Mouse (Mus musculus) limb, embryonic 14.5 days (tissue): ENCODE results near the gene Izumo1r. TPM values are rescaled to one million over a fixed set of nuclear protein-coding genes. Genes with fewer than 3 reads are reported as not detected.

Experiments
- ATAC-seq: fragments of 200-750 bp; cut with Nextera tagmentation; 2 replicates; pipeline ENCODE4 v1.8.0; 2017; ENCODE audit warnings: low read depth, moderate number of reproducible peaks, moderate TSS enrichment; ENCODE audit not compliant: low FRiP score
- DNase-seq: peaks from one replicate; pipeline ENCODE4 v3.0.0-alpha.2; 2015; ENCODE audit warnings: low spot score
- H3K27ac ChIP-seq: fragments of 300-500 bp; sonication (generic); replicated peaks from 2 replicates; pipeline ENCODE4 v1.5.1; 2014; ENCODE audit warnings: low read depth, mild to moderate bottlenecking, low read length, moderate library complexity, mixed read lengths
- H3K27me3 ChIP-seq: fragments of 300-500 bp; sonication (generic); 2 replicates; pipeline ENCODE4 v1.6.1; 2014; ENCODE audit warnings: low read length, mixed read lengths; ENCODE audit not compliant: control insufficient read depth, insufficient read depth
- H3K36me3 ChIP-seq: fragments of 300-500 bp; sonication (generic); 2 replicates; pipeline ENCODE4 v1.6.1; 2014; ENCODE audit warnings: mild to moderate bottlenecking, low read length, moderate library complexity, mixed read lengths; ENCODE audit not compliant: control insufficient read depth, insufficient read depth
- H3K4me1 ChIP-seq: fragments of 300-500 bp; sonication (generic); 2 replicates; pipeline ENCODE4 v1.6.1; 2014; ENCODE audit warnings: antibody characterized with exemption, low read length, mixed read lengths; ENCODE audit not compliant: control insufficient read depth, insufficient read depth
- H3K4me2 ChIP-seq: fragments of 300-500 bp; sonication (generic); replicated peaks from 2 replicates; pipeline ENCODE4 v1.6.1; 2014; ENCODE audit warnings: low read depth, mild to moderate bottlenecking, low read length, moderate library complexity; ENCODE audit not compliant: severe bottlenecking
- H3K4me3 ChIP-seq: fragments of 300-500 bp; sonication (generic); replicated peaks from 2 replicates; pipeline ENCODE4 v1.5.1; 2014; ENCODE audit warnings: low read length
- H3K9ac ChIP-seq: fragments of 300-500 bp; sonication (generic); 2 replicates; pipeline ENCODE4 v1.6.1; 2014; ENCODE audit warnings: mild to moderate bottlenecking, low read depth, low read length, moderate library complexity; ENCODE audit not compliant: severe bottlenecking
- H3K9me3 ChIP-seq: fragments of 300-500 bp; sonication (generic); 2 replicates; pipeline ENCODE4 v1.6.1; 2016; ENCODE audit warnings: low read length; ENCODE audit not compliant: control insufficient read depth
- POLR2A ChIP-seq: fragments of 200-500 bp; IDR thresholded peaks from 2 replicates; pipeline ENCODE4 v1.8.0; 2012; ENCODE audit warnings: inconsistent platforms, mild to moderate bottlenecking, moderate library complexity, borderline replicate concordance; ENCODE audit not compliant: insufficient read depth, insufficient read length; ENCODE audit errors: extremely low read depth
- WGBS: fragments of 180-500 bp; shearing (Covaris S2); extraction: QIAGEN DNeasy Blood & Tissue Kit; methylation state at CpG from one replicate; pipeline ENCODE4 v1.1.7; 2014; 5-methylcytosine and 5-hydroxymethylcytosine counted together
- polyA plus RNA-seq, 2 experiments: library from polyadenylated mRNA; depleted of rRNA in 1 of 2; stranded (reverse) in 1 of 2; unstranded in 1 of 2; fragments of >200 nt; fragmentation: Nextera tagmentation in 1 of 2; extraction: Ambion mirVana in 1 of 2; gene quantifications; 2 replicates each; pipeline versions ENCODE4 v1.2.1 to v1.2.3; 2012 to 2014

The Izumo1r gene
- polyA plus RNA-seq, 2 experiments, result 1.1 TPM; not detected in 1

DNA sequence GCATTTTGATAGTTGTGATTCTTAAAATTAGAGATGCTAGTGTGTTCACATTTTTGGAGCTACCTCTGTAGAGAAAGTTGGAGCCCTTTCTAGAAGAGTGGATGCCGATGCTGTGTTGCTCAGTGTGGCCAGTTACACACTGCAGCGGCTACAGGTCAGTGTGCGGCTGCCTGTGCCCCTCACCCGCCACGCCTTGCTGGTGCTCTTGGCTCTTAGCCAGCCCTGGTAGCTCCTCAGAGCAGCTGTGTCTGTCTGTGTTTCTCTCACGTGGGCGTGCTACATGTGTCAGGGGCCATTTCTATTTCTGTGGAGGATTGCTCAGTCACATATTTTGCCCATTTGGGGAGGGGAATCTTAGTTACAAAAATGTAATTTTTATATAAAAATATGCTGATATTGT lies 64.2 kb downstream of the Izumo1r start:
- peaks cover 17% of the 10 kb centered on the region for H3K36me3 ChIP-seq
- H3K9ac ChIP-seq, result no peak overlapping the region
- H3K4me3 ChIP-seq, result no peak overlapping the region
- H3K4me1 ChIP-seq, result peaks cover 19% of the 10 kb centered on the region
- ATAC-seq (peak; percentile 61), DNase-seq (peak; percentile 63)
- no peak overlapping the region for H3K4me2 ChIP-seq
- H3K27me3 ChIP-seq, result peaks cover 11% of the 10 kb centered on the region; the same call in 1 of the 2 replicates
- no peaks in the 10 kb centered on the region for H3K9me3 ChIP-seq
- no peak overlapping the region for H3K27ac ChIP-seq
- WGBS, result 30% methylated on average over 7 of the region's 7 CpGs
- TF ChIP-seq POLR2A, result no peak

Other genes with a start within 250 kb of the Izumo1r start
- 0.06 and 0.18 TPM in 2 replicates for gene Piwil4, start 163.2 kb downstream of the Izumo1r start, polyA plus RNA-seq (2012; rRNA removed)
- gene Piwil4, start 163.2 kb downstream of the Izumo1r start, polyA plus RNA-seq (2014; fragmentation: Nextera tagmentation; extraction: Ambion mirVana), result 0.07 and 0.08 TPM in 2 replicates
- 2.1 and 2.3 TPM in 2 replicates for gene Fut4, start 151.6 kb downstream of the Izumo1r start, polyA plus RNA-seq (2012; rRNA removed)
- gene Fut4, start 151.6 kb downstream of the Izumo1r start, polyA plus RNA-seq (2014; fragmentation: Nextera tagmentation; extraction: Ambion mirVana), result 2.0 and 2.5 TPM in 2 replicates
- not detected in 2 replicates for gene 1700012B09Rik, start 132.9 kb downstream of the Izumo1r start, polyA plus RNA-seq (2012; rRNA removed)
- gene 1700012B09Rik, start 132.9 kb downstream of the Izumo1r start, polyA plus RNA-seq (2014; fragmentation: Nextera tagmentation; extraction: Ambion mirVana), result not detected in 2 replicates
- gene Mre11a, start 119.3 kb downstream of the Izumo1r start, polyA plus RNA-seq (2012; rRNA removed), result 12.6 and 16.6 TPM in 2 replicates
- gene Mre11a, start 119.3 kb downstream of the Izumo1r start, polyA plus RNA-seq (2014; fragmentation: Nextera tagmentation; extraction: Ambion mirVana), result 22.9 and 25.3 TPM in 2 replicates
- 18.3 and 23.2 TPM in 2 replicates for gene Ankrd49, start 119.1 kb downstream of the Izumo1r start, polyA plus RNA-seq (2012; rRNA removed)
- 46.6 and 51.3 TPM in 2 replicates for gene Ankrd49, start 119.1 kb downstream of the Izumo1r start, polyA plus RNA-seq (2014; fragmentation: Nextera tagmentation; extraction: Ambion mirVana)
- gene Gpr83, start 43.7 kb downstream of the Izumo1r start, polyA plus RNA-seq (2012; rRNA removed), result 4.5 and 6.4 TPM in 2 replicates
- 4.0 and 4.8 TPM in 2 replicates for gene Gpr83, start 43.7 kb downstream of the Izumo1r start, polyA plus RNA-seq (2014; fragmentation: Nextera tagmentation; extraction: Ambion mirVana)
- gene Panx1, start 141.5 kb upstream of the Izumo1r start, polyA plus RNA-seq (2012; rRNA removed), result 41.7 and 52.8 TPM in 2 replicates
- gene Panx1, start 141.5 kb upstream of the Izumo1r start, polyA plus RNA-seq (2014; fragmentation: Nextera tagmentation; extraction: Ambion mirVana), result 49.5 and 52.5 TPM in 2 replicates
- 0.06 and 0.08 TPM in 2 replicates for gene Hephl1, start 208.2 kb upstream of the Izumo1r start, polyA plus RNA-seq (2012; rRNA removed)
- gene Hephl1, start 208.2 kb upstream of the Izumo1r start, polyA plus RNA-seq (2014; fragmentation: Nextera tagmentation; extraction: Ambion mirVana), result 0.08 and 0.19 TPM in 2 replicates